Comparison of ENCODE assay signal across 9 mouse cellular contexts in the genomic region with DNA sequence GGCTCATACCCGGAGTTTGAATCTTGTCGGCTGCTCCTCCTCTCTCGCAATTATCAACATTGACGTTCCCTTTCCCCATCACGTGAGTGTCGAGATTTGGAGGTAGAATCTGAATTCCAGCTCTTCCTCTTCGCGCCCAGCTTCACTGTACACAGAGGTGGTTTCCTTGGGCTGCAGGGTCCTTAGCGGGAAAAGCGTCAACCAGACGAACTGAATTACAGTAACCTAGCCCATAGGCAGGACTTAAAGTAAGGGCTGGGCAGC. TPM values are rescaled to one million over a fixed set of nuclear protein-coding genes. Genes with fewer than 3 reads are reported as not detected.
DNase-seq lines count a peak whose midpoint lies in the region; ATAC-seq and TF ChIP-seq lines count a peak whose summit lies in the region.
"Had no signal": no experiment of that assay in that cellular context is flagged by ENCODE, and none has a peak within 500 bp of the region (broad histone marks: within the 10 kb centered on the region; RNA-seq: fewer than 3 reads in every experiment).

No protein-coding gene starts in this region.

- H3K36me3 ChIP-seq in heart, embryonic 14.5 days (ENCODE audit: control insufficient read depth, insufficient read depth, low read length): peaks cover 61% of the 10 kb centered on the region
- H3K36me3 ChIP-seq in G1E (replicated peaks): peaks cover 68% of the 10 kb centered on the region
- H3K36me3 ChIP-seq in forebrain, embryonic 13.5 days (ENCODE audit: poor library complexity, severe bottlenecking): peaks cover 43% of the 10 kb centered on the region
- peaks cover 8% of the 10 kb centered on the region for H3K36me3 ChIP-seq in liver, embryonic 16.5 days (ENCODE audit: control insufficient read depth, insufficient read depth)

- WGBS in heart, embryonic 14.5 days: under 1% methylated on average over 11 of the region's 11 CpGs
- 0% methylated on average over 11 of the region's 11 CpGs for WGBS in forebrain, embryonic 13.5 days
- WGBS in liver, embryonic 16.5 days (ENCODE audit: insufficient replicate concordance): under 1% methylated on average over 11 of the region's 11 CpGs

- peak overlapping the region; percentile 92 for H3K4me2 ChIP-seq in heart, embryonic 14.5 days (ENCODE audit: low read length)
- peak overlapping the region; percentile 90 for H3K4me2 ChIP-seq in forebrain, embryonic 13.5 days
- H3K4me2 ChIP-seq in liver, embryonic 16.5 days (ENCODE audit: low read depth, low read length): peak overlapping the region; percentile 83

- ATAC-seq in heart, embryonic 14.5 days (ENCODE audit: insufficient number of reproducible peaks, insufficient read depth, low FRiP score, low read depth): no peak
- ATAC-seq in G1E (ENCODE audit: extremely low read depth, insufficient number of reproducible peaks, low FRiP score, poor library complexity, severe bottlenecking): no peak
- ATAC-seq in forebrain, embryonic 13.5 days: no peak
- no peak for ATAC-seq in liver, embryonic 16.5 days (ENCODE audit: low read depth)
- no peak for ATAC-seq in CD4-positive, CD25-positive, alpha-beta regulatory T cell, adult 4 months

- H3K27me3 ChIP-seq in heart, embryonic 14.5 days (ENCODE audit: control insufficient read depth, insufficient read depth, low read length): no peaks in the 10 kb centered on the region
- H3K27me3 ChIP-seq in G1E (ENCODE audit: insufficient read depth, low read length): no peaks in the 10 kb centered on the region
- H3K27me3 ChIP-seq in forebrain, embryonic 13.5 days: no peaks in the 10 kb centered on the region
- H3K27me3 ChIP-seq in liver, embryonic 16.5 days (ENCODE audit: control insufficient read depth, insufficient read depth, low read depth, low read length): no peaks in the 10 kb centered on the region

- peaks cover 0 to 17% of the 10 kb centered on the region in 2 experiments; a peak in 2 of 4 replicates for H3K4me1 ChIP-seq in heart, embryonic 14.5 days (ENCODE audit: control insufficient read depth in 2 of 2, insufficient read depth in 2 of 2, low read length in 2 of 2)
- H3K4me1 ChIP-seq in G1E (ENCODE audit: insufficient read depth, low read depth, low read length): peaks cover 49% of the 10 kb centered on the region
- H3K4me1 ChIP-seq in forebrain, embryonic 13.5 days: peaks cover 23% of the 10 kb centered on the region
- H3K4me1 ChIP-seq in liver, embryonic 16.5 days (ENCODE audit: control insufficient read depth, low read depth, low read length): peaks cover 7% of the 10 kb centered on the region

- H3K27ac ChIP-seq in heart, embryonic 14.5 days (replicated peaks in 1 of 2; ENCODE audit: control insufficient read depth in 1 of 2, insufficient read depth in 1 of 2, low read depth in 2 of 2, low read length in 2 of 2): peak overlapping the region; percentile 30 to 78
- H3K27ac ChIP-seq in forebrain, embryonic 13.5 days: peak overlapping the region; percentile 45
- peak overlapping the region; percentile 78 for H3K27ac ChIP-seq in liver, embryonic 16.5 days (ENCODE audit: low read length)

- no peaks in the 10 kb centered on the region for H3K9me3 ChIP-seq in heart, embryonic 14.5 days (ENCODE audit: control insufficient read depth, low read length)
- H3K9me3 ChIP-seq in G1E (replicated peaks): no peaks in the 10 kb centered on the region
- H3K9me3 ChIP-seq in forebrain, embryonic 13.5 days (replicated peaks): no peaks in the 10 kb centered on the region
- H3K9me3 ChIP-seq in liver, embryonic 16.5 days (replicated peaks; ENCODE audit: control insufficient read depth, low read length): no peaks in the 10 kb centered on the region

- H3K4me3 ChIP-seq in heart, embryonic 14.5 days (ENCODE audit: control insufficient read depth in 1 of 2, insufficient read depth in 1 of 2, low read depth in 1 of 2, low read length in 2 of 2): peak overlapping the region; percentile 79 to 88
- peak overlapping the region; percentile 76 for H3K4me3 ChIP-seq in G1E (ENCODE audit: low read depth, low read length)
- peak overlapping the region; percentile 73 for H3K4me3 ChIP-seq in forebrain, embryonic 13.5 days
- H3K4me3 ChIP-seq in liver, embryonic 16.5 days (ENCODE audit: low read depth, low read length): peak overlapping the region; percentile 82

- peak overlapping the region; percentile 92 for H3K9ac ChIP-seq in heart, embryonic 14.5 days (ENCODE audit: low read length)
- peak overlapping the region; percentile 87 for H3K9ac ChIP-seq in forebrain, embryonic 13.5 days
- peak overlapping the region; percentile 78 for H3K9ac ChIP-seq in liver, embryonic 16.5 days (ENCODE audit: low read depth, low read length)

- TF ChIP-seq CTCF in G1E (IDR thresholded peaks at IDR 0.05; ENCODE audit: low read depth, low read length): no peak

- DNase-seq in heart, adult 18-20 months: no peak
- no peak for DNase-seq in G1E (ENCODE audit: low spot score)
- no peak for DNase-seq in cerebellum, postnatal 36 days
- DNase-seq in retina, postnatal 1 day: no peak

RNA-seq across cellular contexts. Expression of gene Fastkd3, which starts 0.4 kb away (rescaled TPM):
- polyA plus RNA-seq in heart, embryonic 14.5 days (2014; fragmentation: Nextera tagmentation; extraction: Ambion mirVana): 17.9 and 18.8 TPM in 2 replicates
- 10 to 100 TPM; 11.4 to 11.6 TPM for total RNA-seq in heart, adult 18-20 months (2021)
- total RNA-seq in G1E (2014; fragmentation: Nextera tagmentation): 21.3 and 23.5 TPM in 2 replicates
- 21.1 and 21.4 TPM in 2 replicates for total RNA-seq in G1E (2017)
- 1.0 and 1.9 TPM in 2 replicates for polyA plus RNA-seq in G1E (2012)
- polyA plus RNA-seq in forebrain, embryonic 13.5 days (2015; fragmentation: Nextera tagmentation; extraction: Ambion mirVana): 32.3 and 34.9 TPM in 2 replicates
- polyA plus RNA-seq in liver, embryonic 16.5 days (2015; fragmentation: Nextera tagmentation; extraction: Ambion mirVana): 11.2 and 11.9 TPM in 2 replicates
- 10 to 100 TPM; 33.1 to 35.6 TPM for polyA plus RNA-seq in CD4-positive, CD25-positive, alpha-beta regulatory T cell, adult 4 months (2017; shearing (Covaris generic))

RNA-seq across cellular contexts. Expression of gene Mtrr, which starts 0.5 kb away (rescaled TPM):
- 22.3 and 24.9 TPM in 2 replicates for polyA plus RNA-seq in heart, embryonic 14.5 days (2014; fragmentation: Nextera tagmentation; extraction: Ambion mirVana)
- total RNA-seq in heart, adult 18-20 months (2021): 10 to 100 TPM; 16.3 to 19.7 TPM
- total RNA-seq in G1E (2014; fragmentation: Nextera tagmentation) (27.4 and 28.1 TPM in 2 replicates), G1E (2017) (19.6 and 20.7 TPM in 2 replicates)
- 8.0 and 10.1 TPM in 2 replicates for polyA plus RNA-seq in G1E (2012)
- polyA plus RNA-seq in forebrain, embryonic 13.5 days (2015; fragmentation: Nextera tagmentation; extraction: Ambion mirVana): 13.0 and 13.3 TPM in 2 replicates
- 7.4 and 7.5 TPM in 2 replicates for polyA plus RNA-seq in liver, embryonic 16.5 days (2015; fragmentation: Nextera tagmentation; extraction: Ambion mirVana)
- 10 to 100 TPM; 22.1 to 33.3 TPM for polyA plus RNA-seq in CD4-positive, CD25-positive, alpha-beta regulatory T cell, adult 4 months (2017; shearing (Covaris generic))

RNA-seq across cellular contexts. Expression of gene 1700001L19Rik, which starts 14.8 kb away (rescaled TPM):
- 0.28 and 0.61 TPM in 2 replicates for polyA plus RNA-seq in heart, embryonic 14.5 days (2014; fragmentation: Nextera tagmentation; extraction: Ambion mirVana)
- not detected for total RNA-seq in heart, adult 18-20 months (2021)
- total RNA-seq in G1E (2014; fragmentation: Nextera tagmentation) (not detected in 2 replicates), G1E (2017) (0.06 TPM in 1 of 2 replicates, not detected in the other)
- not detected in 2 replicates for polyA plus RNA-seq in G1E (2012)
- polyA plus RNA-seq in forebrain, embryonic 13.5 days (2015; fragmentation: Nextera tagmentation; extraction: Ambion mirVana): 1.5 and 1.9 TPM in 2 replicates
- polyA plus RNA-seq in liver, embryonic 16.5 days (2015; fragmentation: Nextera tagmentation; extraction: Ambion mirVana): not detected in 2 replicates
- polyA plus RNA-seq in CD4-positive, CD25-positive, alpha-beta regulatory T cell, adult 4 months (2017; shearing (Covaris generic)): not detected
- total RNA-seq: neutrophil, adult 5-6 weeks had no signal
